Mouse (Mus musculus) CH12.LX (cell line): ENCODE measurements around the gene Edc3. TPM values are rescaled to one million over a fixed set of nuclear protein-coding genes. Genes with fewer than 3 reads are reported as not detected.

Experiments
- DNase-seq: peaks from one replicate; pipeline ENCODE4 v3.0.0-alpha.2; 2013; ENCODE audit errors: extremely low read depth
- H3K27ac ChIP-seq: 2 replicates; pipeline ENCODE4 v1.5.1; 2012; ENCODE audit warnings: low read depth, mild to moderate bottlenecking, control low read depth, moderate library complexity; ENCODE audit not compliant: insufficient read depth
- H3K27me3 ChIP-seq: replicated peaks from 2 replicates; pipeline ENCODE3; 2012; ENCODE audit warnings: inconsistent platforms
- H3K36me3 ChIP-seq, 2 experiments: replicated peaks in 1 of 2; 2 replicates each; pipeline versions ENCODE3 to v1.6.1; 2012; ENCODE audit warnings: inconsistent platforms in 1 of 2, low read length in 1 of 2, mild to moderate bottlenecking in 1 of 2, mixed read lengths in 1 of 2, moderate library complexity in 1 of 2; ENCODE audit not compliant: control insufficient read depth in 1 of 2, insufficient read depth in 1 of 2
- H3K4me1 ChIP-seq, 2 experiments: 2 replicates each; pipeline ENCODE4 v1.6.1; 2012; ENCODE audit warnings: inconsistent platforms in 1 of 2, moderate library complexity in 1 of 2; ENCODE audit not compliant: insufficient read depth in 2 of 2, control insufficient read depth in 1 of 2
- H3K4me2 ChIP-seq: 2 replicates; pipeline ENCODE4 v1.6.1; 2012; ENCODE audit warnings: low read depth, mild to moderate bottlenecking, control low read depth; ENCODE audit not compliant: poor library complexity, insufficient read depth, severe bottlenecking
- H3K4me3 ChIP-seq, 3 experiments: fragments of 150-350 bp in 1 of 3; sonication (generic) in 1 of 3; replicated peaks in 1 of 3; 2 replicates each; pipeline versions ENCODE3 to v1.5.1; 2011 to 2012; ENCODE audit warnings: low read depth in 2 of 3, low read length in 2 of 3, mild to moderate bottlenecking in 2 of 3, moderate library complexity in 2 of 3, control low read depth in 1 of 3, improper control_type of control experiment in 1 of 3, inconsistent platforms in 1 of 3, mixed read lengths in 1 of 3; ENCODE audit not compliant: poor library complexity in 1 of 3
- H3K79me2 ChIP-seq: replicated peaks from 2 replicates; pipeline ENCODE4 v1.6.1; 2012; ENCODE audit warnings: mild to moderate bottlenecking, moderate library complexity; ENCODE audit not compliant: control insufficient read depth, poor library complexity, insufficient read depth, severe bottlenecking; ENCODE audit errors: extremely low read depth
- H3K9ac ChIP-seq: 2 replicates; pipeline ENCODE4 v1.6.1; 2012; ENCODE audit warnings: low read depth, mild to moderate bottlenecking, control low read depth, moderate library complexity; ENCODE audit not compliant: insufficient read depth
- H3K9me3 ChIP-seq: replicated peaks from 2 replicates; pipeline ENCODE3; 2012; ENCODE audit warnings: low read length, inconsistent platforms, mixed read lengths
- BHLHE40 ChIP-seq: IDR thresholded peaks from 2 replicates; pipeline ENCODE4 v1.6.1; 2011; ENCODE audit warnings: mild to moderate bottlenecking, low read depth, low read length, improper control_type of control experiment
- CHD1 ChIP-seq: IDR thresholded peaks from 2 replicates; pipeline ENCODE4 v1.6.1; 2012; ENCODE audit warnings: low read depth, low read length, improper control_type of control experiment, inconsistent platforms
- CHD2 ChIP-seq: IDR thresholded peaks from 2 replicates; pipeline ENCODE4 v1.6.1; 2011; ENCODE audit warnings: low read length, improper control_type of control experiment
- CTCF ChIP-seq, 2 experiments: IDR thresholded peaks in 1 of 2; conservative IDR thresholded peaks in 1 of 2; 2 replicates each; pipeline ENCODE4 v1.5.1; 2011 to 2012; ENCODE audit warnings: low read depth in 2 of 2, low read length in 2 of 2, improper control_type of control experiment in 1 of 2, inconsistent platforms in 1 of 2, mild to moderate bottlenecking in 1 of 2, moderate library complexity in 1 of 2
- E2F4 ChIP-seq: IDR thresholded peaks from 2 replicates; pipeline ENCODE4 v1.6.1; 2011; ENCODE audit warnings: low read depth, low read length, improper control_type of control experiment; ENCODE audit not compliant: insufficient replicate concordance
- EP300 ChIP-seq: IDR thresholded peaks from 2 replicates; pipeline ENCODE4 v1.6.1; 2011; ENCODE audit warnings: low read length, improper control_type of control experiment
- IRF4 ChIP-seq: IDR thresholded peaks from 2 replicates; pipeline ENCODE4 v1.6.1; 2014; ENCODE audit warnings: low read depth, mild to moderate bottlenecking, inconsistent platforms, low read length, improper control_type of control experiment
- JUN ChIP-seq: IDR thresholded peaks from 2 replicates; pipeline ENCODE4 v1.6.1; 2011; ENCODE audit warnings: low read depth, mild to moderate bottlenecking, low read length, improper control_type of control experiment, moderate library complexity; ENCODE audit not compliant: insufficient read depth
- JUND ChIP-seq: conservative IDR thresholded peaks from 2 replicates; pipeline ENCODE4 v1.6.1; 2011; ENCODE audit warnings: low read depth, low read length, improper control_type of control experiment
- MAX ChIP-seq: IDR thresholded peaks from 2 replicates; pipeline ENCODE4 v1.6.1; 2011; ENCODE audit warnings: low read length, improper control_type of control experiment
- MAZ ChIP-seq: IDR thresholded peaks from 2 replicates; pipeline ENCODE4 v1.6.1; 2012; ENCODE audit warnings: low read depth, mild to moderate bottlenecking, inconsistent platforms, low read length, improper control_type of control experiment, moderate library complexity
- MEF2A ChIP-seq: IDR thresholded peaks from 2 replicates; pipeline ENCODE4 v1.6.1; 2014; ENCODE audit warnings: low read depth, mild to moderate bottlenecking, inconsistent platforms, low read length, improper control_type of control experiment, borderline replicate concordance
- NELFE ChIP-seq: IDR thresholded peaks from 2 replicates; pipeline ENCODE4 v1.6.1; 2011; ENCODE audit warnings: low read depth, low read length, improper control_type of control experiment
- POLR2AphosphoS2 ChIP-seq: IDR thresholded peaks from 2 replicates; pipeline ENCODE4 v1.6.1; 2011; ENCODE audit warnings: low read depth, low read length, improper control_type of control experiment
- RAD21 ChIP-seq: IDR thresholded peaks from 2 replicates; pipeline ENCODE4 v1.6.1; 2011; ENCODE audit warnings: low read depth, mild to moderate bottlenecking, low read length, improper control_type of control experiment, moderate library complexity
- SMC3 ChIP-seq: IDR thresholded peaks from 2 replicates; pipeline ENCODE4 v1.6.1; 2011; ENCODE audit warnings: low read depth, low read length, improper control_type of control experiment
- TBP ChIP-seq: conservative IDR thresholded peaks from 2 replicates; pipeline ENCODE4 v1.6.1; 2011; ENCODE audit warnings: low read depth, low read length, improper control_type of control experiment
- USF2 ChIP-seq: conservative IDR thresholded peaks from 2 replicates; pipeline ENCODE4 v1.6.1; 2011; ENCODE audit warnings: low read depth, low read length, improper control_type of control experiment
- dilution Hi-C: fragments of 300-500 bp; cut with MboI; formaldehyde crosslinking; loops from 2 replicates; pipeline ENCODE4 v1.14.3; 2020; ENCODE audit warnings: low sequenced_read_pairs; ENCODE audit not compliant: extremely low pct_unique_long_range_greater_than_20kb, extremely low pct_ligation_motif_present
- in situ Hi-C: fragments of 300-500 bp; cut with MboI; formaldehyde crosslinking; loops from 3 replicates; pipeline ENCODE4 v1.14.3; 2019; ENCODE audit warnings: low sequenced_read_pairs, low pct_ligation_motif_present, low pct_unique_long_range_greater_than_20kb, mixed read lengths
- polyA plus RNA-seq: library from polyadenylated mRNA; unstranded; fragments of >175 nt; gene quantifications from 2 replicates; pipeline ENCODE4 v1.2.1, GENCODE M21; 2012; ENCODE audit warnings: low read depth; ENCODE audit not compliant: insufficient read length
- total RNA-seq, 2 experiments: library from RNA; depleted of rRNA; stranded (reverse); fragments of 300-350 nt in 1 of 2; fragments of >200 nt in 1 of 2; gene quantifications; 2 replicates each; pipeline ENCODE4 v1.2.3; 2012 to 2014

Edc3 gene
- total and polyA plus RNA-seq, 3 experiments, result 10.6 to 24.1 (median 13.6) TPM

GRCm38 (mm10) chr9:57766431-57766830 lies 58.1 kb downstream of the Edc3 start:
- H3K27ac ChIP-seq, result no peak overlapping the region

DNA sequence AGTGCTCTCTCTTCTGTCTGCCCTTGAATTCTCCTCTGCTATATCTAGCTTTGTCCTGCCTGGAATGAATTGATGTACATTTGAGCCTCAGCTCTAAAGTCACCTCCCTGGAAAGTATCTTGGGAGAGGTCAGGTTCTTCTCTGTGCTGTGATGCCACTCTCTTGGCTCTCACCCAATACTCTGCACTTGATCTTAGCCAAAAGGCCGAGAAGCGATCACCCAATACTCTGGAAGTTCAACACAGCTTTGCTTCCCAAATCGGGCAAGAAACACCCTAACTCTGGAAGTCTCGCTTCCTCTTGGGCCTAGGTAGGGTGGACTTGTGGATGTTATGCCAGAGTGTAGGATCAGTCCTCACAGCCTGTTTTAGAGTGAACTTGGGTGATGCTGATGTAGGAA lies 58.9 kb downstream of the Edc3 start:
- dilution Hi-C loops, result no loop called here
- H3K79me2 ChIP-seq, result peaks cover 26% of the 10 kb centered on the region
- H3K36me3 ChIP-seq, result no peaks in the 10 kb centered on the region
- H3K9me3 ChIP-seq, result no peaks in the 10 kb centered on the region
- H3K4me1 ChIP-seq, result peaks cover 17 to 52% of the 10 kb centered on the region in 2 experiments
- no peak overlapping the region for H3K4me2 ChIP-seq
- DNase-seq, result no peak
- in situ Hi-C loops, result no loop called here
- TF ChIP-seq JUN (no peak), USF2 (no peak), TBP (no peak), POLR2AphosphoS2 (no peak), NELFE (no peak), CHD2 (no peak), CHD1 (no peak), JUND (no peak), RAD21 (no peak), MAX (no peak), BHLHE40 (no peak), E2F4 (no peak), MAZ (no peak), IRF4 (no peak), SMC3 (no peak), CTCF (conservative IDR thresholded peaks at IDR 0.05 in 1 of 2, IDR thresholded peaks at IDR 0.05 in 1 of 2; ENCODE audit: low read depth in 2 of 2, low read length in 2 of 2) (no peak)
- no peak overlapping the region for H3K4me3 ChIP-seq
- H3K9ac ChIP-seq, result no peak overlapping the region
- H3K27me3 ChIP-seq, result peaks cover 14% of the 10 kb centered on the region
- no peak overlapping the region for H3K27ac ChIP-seq

More at GRCm38 (mm10) chr9:57766431-57766830, 58.1 kb downstream of the Edc3 start:
- peak overlapping the region; percentile 83; the same call in 1 of the 2 replicates for H3K4me2 ChIP-seq
- peaks cover 14% of the 10 kb centered on the region for H3K27me3 ChIP-seq
- H3K9me3 ChIP-seq, result no peaks in the 10 kb centered on the region
- no peak for DNase-seq
- in situ Hi-C loops (no loop called here), dilution Hi-C loops (no loop called here)
- H3K4me3 ChIP-seq, result peak overlapping the region in 1 of 3 experiments; percentile 85
- peak overlapping the region; percentile 84; the same call in 1 of the 2 replicates for H3K9ac ChIP-seq
- H3K36me3 ChIP-seq, result peaks cover 3 to 6% of the 10 kb centered on the region in 2 experiments
- peaks cover 17 to 60% of the 10 kb centered on the region in 2 experiments for H3K4me1 ChIP-seq
- TF ChIP-seq IRF4 (no peak), EP300 (no peak), NELFE (no peak), MEF2A (no peak)
- TF ChIP-seq, all 38 proteins: peak for 0
- H3K79me2 ChIP-seq, result peaks cover 34% of the 10 kb centered on the region
